Mouse (Mus musculus): ENCODE measurements around the gene Pigz.
"Not testable (repeated sequence)": the region's sequence is repeated elsewhere in the genome, so short reads cannot be mapped to it uniquely, and the experiment has no call there.

Pigz gene

DNA sequence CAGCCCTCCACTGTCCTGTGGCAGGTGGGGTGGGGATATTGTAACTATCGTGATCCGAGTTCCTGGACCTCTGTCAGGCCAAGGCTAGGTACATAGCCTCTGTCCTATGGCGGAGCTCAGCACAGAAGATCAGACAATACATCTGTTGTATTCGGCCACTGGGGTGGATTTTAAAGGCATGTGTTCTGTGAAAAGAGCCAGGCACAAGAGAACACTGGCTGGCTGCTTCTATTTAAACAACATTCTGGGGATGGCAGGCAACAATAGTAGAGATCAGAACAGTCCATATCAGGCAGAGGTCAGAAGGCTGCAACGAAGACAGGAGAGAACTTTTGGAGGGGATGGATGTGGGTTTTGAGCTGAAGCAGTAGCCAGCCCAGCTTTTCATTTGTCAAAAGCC, 1.4 kb upstream of the Pigz start:
- no peak for DNase-seq (ENCODE audit: low read depth)

DNA sequence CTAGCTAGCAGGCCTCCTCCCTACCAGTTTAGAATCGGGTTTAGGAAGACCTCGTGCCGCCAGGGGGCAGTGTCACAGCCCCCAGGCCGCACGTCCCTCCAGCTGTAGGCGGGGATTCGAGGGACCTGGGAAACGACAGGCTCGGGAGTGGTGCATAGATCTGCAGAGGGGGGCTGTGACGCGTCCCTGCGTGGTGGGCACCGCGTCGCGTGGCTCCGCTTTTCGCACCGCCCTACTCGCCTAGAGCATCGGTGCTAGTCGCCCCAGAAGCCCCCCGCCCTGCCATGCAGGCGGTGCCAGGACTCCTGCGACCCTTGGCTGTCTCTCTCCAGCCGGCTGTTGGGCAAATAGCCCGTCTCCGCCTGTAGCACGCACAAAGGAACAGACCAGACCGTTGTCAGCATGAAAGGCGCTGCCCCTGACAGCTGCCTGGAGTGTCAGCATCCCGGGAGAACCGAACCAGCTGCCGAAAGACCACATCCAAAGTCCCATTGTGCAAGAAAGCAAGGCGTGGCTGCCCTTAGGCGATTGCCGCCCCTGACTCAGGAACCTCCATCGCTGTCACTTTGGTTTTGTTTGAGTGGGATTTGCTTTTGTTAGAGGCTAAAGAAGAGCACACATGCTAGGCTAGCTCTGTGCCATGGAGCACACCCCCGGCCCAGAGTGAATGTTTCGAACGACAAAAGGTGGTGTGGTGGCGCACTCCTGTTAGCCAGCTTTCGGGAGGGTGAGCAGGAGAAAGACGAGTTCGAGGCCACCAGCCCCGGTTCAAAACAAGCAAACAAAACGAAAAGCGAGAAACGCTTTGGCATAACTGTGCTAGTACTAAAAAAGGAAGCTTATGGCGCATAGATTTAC, 582 bp upstream of the Pigz start:
- DNase-seq (ENCODE audit: low read depth), result peak; percentile 49

DNA sequence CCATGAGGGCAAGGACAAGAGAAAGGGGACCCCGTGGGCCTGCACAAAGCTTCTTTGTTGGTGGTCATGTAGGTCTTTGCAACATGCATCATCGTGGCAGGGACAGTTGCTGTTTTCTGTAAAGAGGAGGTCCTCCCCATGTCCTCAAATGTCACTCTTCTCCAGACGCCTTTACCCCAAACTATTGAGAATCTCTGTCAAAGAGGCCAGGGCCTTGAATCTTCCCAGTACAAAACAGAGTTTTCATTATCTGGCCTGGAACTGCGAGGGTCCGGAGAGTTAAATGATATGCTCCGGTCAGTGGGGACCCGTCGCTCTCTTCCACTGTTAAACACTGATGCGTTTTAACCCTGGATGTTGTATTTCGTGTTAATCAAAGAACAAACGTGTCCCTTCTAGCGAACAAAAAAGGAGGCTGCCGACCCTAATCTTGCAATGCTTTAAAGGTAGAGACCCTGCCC, 929 bp downstream of the Pigz start:
- DNase-seq (ENCODE audit: low read depth), result no peak

DNA sequence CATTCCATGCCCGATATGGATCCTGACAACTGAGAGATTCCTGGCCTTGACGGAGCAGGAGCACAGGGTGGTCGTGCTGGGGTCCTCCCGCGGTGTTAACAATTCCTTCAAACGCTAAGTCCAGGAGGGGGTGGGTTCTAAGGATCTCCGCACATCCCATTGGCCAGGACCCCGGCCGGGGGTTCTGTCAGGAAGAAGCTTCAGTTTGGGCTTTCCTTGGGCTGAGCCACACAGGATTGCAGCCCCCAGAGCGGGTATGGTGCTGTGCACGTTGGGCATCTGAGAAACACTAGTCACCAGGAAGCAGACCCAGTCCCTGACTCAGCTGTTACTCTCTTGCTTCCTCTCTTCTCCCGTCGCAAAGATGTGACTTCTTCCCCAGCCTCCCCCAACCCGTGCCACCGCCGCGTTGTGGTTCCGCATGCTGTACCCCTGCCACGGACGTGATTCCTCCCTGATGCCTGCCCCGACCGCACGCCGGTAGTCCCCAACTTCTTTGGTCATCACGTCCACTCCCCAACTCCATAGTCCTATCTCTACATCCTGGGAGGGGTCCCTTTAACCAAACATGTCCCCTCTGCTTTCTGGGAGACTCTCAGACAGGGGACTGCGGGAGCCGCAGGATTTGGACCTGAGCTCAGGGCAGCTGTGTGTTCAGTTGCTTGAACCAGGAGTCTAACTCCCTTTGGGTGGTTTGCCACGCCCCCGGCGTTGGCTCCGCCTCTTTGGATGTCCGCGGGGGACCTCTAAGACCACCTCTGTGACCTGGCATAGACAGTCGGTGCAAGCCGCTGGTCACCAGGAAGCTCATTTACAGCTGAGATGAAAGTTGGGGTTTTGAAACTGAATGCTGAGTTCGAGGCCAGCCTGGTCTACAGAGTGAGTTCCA, 1.7 kb downstream of the Pigz start:
- no peak for DNase-seq (ENCODE audit: low read depth)

DNA sequence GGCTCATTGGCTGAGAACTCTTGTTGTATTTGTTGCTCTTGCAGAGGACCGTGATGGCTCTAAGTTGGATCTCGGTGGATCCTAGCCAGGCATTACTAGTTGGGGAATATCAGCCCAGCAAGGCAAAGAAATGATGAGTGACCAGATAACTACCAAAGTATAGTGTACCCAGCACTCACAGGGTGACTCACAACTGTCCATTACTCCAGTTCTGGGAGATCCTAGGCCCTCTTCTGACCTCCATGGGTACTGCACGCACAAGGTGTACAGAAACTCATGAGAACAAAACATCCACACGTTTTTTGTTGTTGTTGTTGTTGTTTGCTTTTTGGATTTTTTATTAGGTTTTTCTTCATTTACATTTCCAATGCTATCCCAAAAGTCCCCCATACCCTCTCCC, 2.9 kb downstream of the Pigz start:
- DNase-seq (ENCODE audit: low read depth), result no peak

DNA sequence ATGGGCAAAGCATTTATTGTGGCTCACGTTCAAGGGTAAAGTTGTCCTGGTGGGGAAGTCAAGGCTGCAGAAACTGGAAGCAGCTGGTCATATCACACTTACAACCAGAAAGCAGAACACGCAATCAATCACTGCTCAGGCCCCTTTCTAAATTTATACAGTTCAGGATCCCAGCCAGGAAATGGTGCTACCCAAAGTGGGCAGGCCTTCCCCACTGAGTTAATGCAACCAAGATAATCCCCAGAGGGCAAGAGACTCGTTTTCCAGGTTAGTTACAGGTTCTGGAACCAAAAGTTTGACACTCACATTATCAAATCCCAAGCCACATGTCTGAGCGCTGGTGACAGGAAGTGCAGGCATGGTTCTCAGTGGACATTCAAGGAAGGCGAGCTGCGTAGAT, 5.2 kb downstream of the Pigz start:
- DNase-seq (ENCODE audit: low read depth), result no peak

DNA sequence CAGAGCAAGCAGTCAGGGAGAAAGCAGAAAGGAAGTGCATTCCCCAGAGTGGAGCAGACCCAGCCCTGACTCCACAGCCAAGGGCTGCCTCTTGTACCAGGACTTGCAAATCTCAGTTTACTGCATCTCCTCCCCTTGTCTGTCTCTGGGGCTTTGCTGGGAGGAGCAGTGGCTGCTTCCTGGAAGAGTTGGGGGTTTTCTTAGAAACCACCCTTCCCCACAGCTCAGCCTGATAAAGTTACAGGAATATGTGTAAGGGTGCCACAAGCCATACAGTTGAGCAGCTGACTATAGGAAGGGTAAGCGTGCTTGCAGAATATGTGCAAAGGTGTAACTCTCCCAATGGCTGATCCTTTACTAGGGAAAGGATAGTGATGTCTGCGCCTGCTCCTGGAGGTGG, 6.9 kb downstream of the Pigz start:
- DNase-seq (ENCODE audit: low read depth), result no peak

DNA sequence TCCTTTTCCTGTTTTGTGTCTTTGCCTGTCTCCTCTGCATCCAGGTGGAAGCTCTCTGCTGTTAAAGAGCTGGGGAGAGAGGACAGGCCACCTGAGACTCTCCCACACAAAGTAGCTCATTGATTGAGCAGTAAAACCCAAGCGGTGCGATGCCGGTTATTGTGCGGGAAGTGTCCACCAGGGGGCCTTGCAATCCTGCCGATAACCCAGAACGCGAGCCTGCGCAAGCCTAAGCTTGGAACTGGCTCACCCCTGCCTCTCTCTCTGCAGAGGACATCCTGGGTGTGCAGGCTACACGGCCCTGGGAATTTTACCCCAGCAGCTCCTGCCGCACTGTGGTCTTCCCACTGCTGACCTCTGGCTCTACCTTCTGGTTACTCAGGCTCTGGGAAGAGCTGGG, 10.3 kb downstream of the Pigz start:
- peak; percentile 33 for DNase-seq (ENCODE audit: low read depth)

DNA sequence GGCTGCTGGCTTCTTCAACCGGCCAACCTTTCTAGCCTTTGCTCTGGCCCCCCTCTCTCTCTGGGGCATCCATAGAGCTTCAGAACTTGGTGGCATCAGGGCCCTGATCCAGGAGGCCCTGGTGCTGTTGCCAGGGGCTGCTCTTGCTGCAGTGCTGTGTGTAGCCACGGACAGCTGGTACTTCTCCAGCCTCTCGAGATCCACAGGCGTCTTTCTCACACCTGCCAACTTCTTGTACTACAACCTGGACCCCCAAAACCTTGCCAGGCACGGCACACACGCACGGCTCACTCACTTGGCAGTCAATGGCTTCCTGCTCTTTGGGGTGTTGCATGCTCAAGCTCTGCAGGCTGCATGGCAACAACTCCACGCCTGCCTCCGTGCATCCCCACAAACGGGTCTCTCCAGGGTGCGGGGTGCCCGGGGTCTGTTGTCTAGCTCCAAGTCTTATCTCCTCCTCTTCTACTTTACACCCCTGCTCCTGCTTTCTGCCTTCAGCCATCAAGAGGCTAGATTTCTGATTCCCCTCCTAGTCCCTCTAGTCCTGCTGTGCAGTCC, 11.1 kb downstream of the Pigz start:
- no peak for DNase-seq (ENCODE audit: low read depth)

DNA sequence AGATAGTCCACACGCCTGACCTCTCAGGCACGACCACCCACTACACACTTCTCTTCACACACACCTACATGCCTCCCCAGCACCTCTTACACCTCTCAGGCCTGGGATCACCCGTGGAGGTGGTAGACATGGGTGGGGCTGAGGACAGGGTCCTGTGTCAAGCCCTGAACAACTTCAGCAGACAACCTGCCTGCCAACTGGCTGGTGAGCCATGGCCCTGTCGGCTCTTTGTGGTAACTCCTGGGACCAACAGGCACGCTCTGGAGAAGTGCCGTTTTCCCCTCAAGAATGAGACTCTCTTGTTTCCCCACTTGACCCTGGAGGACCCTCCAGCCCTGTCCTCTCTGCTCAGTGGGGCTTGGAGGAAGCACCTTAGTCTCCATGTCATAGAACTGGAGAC, 11.7 kb downstream of the Pigz start:
- no peak for DNase-seq (ENCODE audit: low read depth)

DNA sequence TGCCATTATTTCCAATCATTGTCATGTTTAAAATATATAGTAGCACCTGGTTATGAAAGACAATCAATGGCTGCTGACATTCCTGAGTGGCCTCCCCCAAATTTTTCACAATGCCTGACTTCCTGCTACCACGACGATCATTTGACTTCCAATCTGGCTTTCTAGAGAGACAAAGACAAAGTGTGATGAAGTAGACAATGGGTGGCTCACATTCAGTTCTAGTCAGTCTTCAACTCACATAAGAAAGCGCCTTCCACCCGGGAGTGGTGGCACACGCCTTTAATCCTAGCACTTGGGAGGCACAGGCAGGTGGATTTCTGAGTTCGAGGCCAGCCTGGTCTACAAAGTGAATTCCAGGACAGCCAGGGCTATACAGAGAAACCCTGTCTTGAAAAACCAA, 12.3 kb downstream of the Pigz start:
- not testable (repeated sequence) for DNase-seq (ENCODE audit: low read depth)

DNA sequence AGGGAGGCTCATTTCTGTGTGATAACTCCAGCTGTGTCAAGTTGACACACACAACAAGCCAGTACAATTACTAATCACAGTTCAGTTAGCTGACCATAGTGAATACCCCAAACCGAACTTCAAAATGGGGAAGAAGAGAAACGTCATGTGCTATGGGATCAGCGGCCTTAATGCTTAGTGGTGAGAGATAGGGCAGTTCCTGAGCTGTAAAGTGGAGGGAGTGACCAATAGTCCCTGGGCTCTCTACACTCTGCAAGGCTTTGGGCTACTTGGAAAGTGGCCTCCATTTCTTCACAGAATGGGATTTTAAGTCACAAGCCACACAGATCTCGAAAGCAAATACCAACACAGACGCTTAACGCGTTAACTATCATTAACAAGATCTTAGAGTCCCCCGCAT, 13.7 kb downstream of the Pigz start:
- DNase-seq (ENCODE audit: low read depth), result no peak

DNA sequence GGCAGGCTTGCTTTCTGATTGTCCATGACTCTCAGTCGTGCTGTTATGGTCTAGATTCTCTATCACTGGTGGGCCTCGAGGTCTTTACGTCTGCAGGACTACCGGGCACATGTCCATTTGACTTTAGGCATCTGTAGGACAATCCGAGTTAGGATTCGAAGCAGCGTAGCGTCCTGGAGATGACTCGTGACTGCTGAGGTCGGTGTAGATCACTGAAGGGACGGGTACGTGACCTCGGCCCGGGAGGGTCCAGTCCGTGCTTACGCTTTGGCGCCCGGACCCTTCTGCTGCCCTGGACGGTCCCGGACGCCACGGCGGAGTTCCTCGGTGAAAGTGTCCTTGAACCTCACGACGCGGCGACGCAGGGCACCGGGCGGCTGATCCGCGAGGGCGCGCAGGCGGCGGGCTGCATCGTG, 14.3 kb downstream of the Pigz start:
- DNase-seq (ENCODE audit: low read depth), result no peak

DNA sequence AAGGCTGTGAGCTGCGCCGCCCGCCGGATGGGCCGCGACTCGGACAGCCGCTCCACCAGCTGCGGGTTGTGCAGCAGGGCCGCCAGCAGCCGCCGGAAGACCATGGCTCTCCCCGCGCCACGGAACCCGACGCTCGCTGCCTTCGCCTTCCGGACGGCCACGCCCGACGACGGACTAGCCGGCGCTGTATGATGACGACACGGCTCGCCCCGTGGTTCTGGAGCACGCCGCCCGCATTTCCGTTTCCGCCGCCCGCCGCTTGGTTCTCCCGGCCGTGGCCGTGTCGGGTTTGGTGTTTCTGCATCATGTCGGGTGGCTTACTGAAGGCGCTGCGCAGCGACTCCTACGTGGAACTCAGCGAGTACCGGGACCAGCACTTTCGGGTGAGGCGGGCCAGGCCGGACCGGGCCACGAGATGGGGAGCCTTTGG, 14.7 kb downstream of the Pigz start, which contains the start of the genes 0610012G03Rik and Ncbp2:
Gene 0610012G03Rik, minus strand, starts transcription at position 150 of the 430 bp plus-strand sequence.
Gene Ncbp2, plus strand, starts transcription at position 169 of the 430 bp plus-strand sequence.
- DNase-seq (ENCODE audit: low read depth), result peak; percentile 72

DNA sequence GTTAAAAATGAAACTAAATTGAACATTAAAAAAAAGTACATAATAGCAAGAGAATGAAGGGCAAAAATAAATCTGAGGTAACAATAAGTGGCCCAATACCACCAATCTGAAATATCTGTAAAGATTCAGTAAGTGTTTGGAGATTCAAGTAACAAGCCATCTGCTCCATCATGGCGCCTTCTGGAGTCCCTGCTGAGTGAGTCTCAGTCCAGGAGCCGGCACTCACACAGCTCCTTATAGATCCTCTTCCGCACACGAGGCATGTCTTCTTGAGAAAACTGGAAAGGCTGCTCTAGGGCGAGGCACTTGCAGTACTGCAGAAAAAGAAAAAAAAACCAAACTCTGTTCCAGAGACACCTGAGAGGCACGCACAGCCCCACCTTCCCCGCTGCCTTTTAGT, 29.6 kb downstream of the Pigz start:
- DNase-seq (ENCODE audit: low read depth), result no peak

DNA sequence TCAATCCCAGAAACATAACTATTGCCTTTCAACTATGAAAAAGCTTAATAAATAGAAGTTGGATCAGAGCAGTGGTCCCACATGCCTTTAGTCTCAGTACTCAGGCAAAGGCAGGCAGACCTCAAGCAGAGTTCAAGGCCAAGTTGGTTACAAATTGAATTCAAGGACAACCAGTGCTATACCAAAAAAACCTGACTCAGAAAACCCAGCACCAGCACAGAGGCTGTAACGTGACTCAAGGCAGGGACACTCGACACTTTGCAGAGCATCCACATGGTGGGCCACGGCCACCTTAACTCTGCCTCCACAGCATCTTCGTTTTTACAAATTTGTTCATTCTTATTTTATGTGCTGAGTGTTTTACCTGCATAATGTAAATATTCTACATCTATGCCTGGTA, 41.6 kb downstream of the Pigz start:
- no peak for DNase-seq (ENCODE audit: low read depth)

DNA sequence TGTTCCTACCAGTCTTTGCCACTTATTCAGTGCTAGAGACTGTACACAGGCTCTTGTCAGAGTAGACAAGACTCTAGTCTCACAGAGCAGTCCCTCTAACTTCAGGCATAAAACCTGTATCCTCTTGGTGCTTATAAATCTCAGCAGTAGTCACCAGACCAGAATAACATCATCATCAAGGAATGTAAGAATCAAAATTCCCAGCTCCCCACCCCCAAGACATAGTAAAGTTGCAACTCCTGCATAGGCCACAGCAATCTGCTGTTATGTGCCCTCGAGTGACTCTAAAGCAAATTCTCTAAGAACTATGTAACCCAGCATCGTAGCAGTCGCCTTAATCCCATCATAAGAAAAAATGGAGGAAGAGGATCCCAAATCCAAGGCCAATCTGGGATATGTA, 45.9 kb downstream of the Pigz start:
- no peak for DNase-seq (ENCODE audit: low read depth)

DNA sequence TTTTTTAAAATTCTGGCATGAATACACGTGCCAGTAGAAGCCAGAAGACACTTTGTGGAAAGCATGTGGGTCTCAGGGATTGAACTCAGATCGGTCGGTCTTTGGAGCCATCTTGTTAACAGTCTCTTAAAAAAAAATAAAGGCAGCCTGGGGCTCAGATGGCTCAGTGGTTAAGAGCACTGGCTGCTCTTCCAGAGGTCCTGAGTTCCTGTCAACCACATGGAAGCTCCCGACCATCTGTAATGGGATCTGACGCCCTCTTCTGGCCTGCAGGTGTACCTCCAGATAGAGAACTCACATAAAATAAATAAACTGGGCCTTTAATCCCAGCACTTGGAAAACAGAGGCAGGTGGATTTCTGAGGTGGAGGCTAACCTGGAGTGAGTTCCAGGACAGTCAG, 47.3 kb downstream of the Pigz start:
- no peak for DNase-seq (ENCODE audit: low read depth)

DNA sequence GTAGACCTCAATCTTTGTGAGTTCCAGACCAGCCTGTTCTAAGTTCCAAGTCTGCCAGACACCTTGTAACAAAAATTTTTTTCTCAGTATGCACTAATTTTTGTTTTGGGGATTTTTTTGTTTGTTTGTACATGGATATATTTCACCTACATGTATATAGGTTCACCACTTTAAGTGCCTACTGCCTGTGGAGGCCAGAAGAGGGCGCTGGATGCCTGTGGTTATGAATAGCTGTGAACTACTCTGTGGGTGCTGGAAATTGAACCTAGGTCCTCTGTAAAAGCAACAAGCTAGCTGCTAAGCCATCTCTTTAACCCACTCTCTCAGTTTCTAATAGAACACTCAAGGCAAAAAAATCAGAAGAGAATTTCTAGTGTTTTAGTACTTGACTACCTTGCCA, 58.4 kb downstream of the Pigz start:
- DNase-seq (ENCODE audit: low read depth), result no peak

DNA sequence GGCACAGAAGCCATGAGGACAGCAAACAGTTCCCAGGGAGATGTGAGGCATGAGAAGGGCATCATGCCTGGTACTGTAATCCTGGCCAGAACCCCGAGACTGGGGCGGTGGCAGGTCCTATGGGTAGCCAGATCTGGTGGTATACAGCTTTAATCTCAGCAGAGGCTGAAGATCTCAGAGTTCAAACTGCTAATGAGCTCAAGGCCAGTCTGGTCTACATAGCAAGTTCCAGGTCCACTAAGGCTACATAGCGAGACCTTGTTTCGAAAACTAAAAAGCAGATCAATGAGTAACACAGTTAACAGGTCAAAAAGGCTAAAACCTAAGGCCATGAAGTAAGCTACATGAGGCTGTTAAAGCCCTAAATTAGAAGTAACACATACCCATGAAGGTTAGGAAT, 59.5 kb downstream of the Pigz start:
- DNase-seq (ENCODE audit: low read depth), result no peak

DNA sequence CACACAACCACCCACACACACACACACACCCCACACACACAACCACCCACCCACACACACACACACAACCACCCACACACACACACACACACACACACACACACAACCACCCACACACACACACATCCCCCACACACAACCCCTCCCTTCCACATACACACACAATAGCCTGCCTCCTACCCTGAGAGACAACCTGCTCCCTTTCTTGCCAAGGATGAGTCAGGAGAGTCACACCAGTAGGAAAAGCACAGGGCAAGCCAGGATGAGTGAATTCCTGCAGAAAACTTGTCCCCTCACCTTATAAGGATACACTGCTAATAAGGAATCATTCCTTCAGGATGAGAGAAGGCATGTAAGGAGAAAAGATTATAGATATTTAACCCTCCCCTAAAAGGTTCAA, 60.3 kb downstream of the Pigz start:
- DNase-seq (ENCODE audit: low read depth), result no peak
